Mouse (Mus musculus): ENCODE measurements around the gene Cux1. TPM values are rescaled to one million over a fixed set of nuclear protein-coding genes. Genes with fewer than 3 reads are reported as not detected.

The Cux1 gene
- total RNA-seq, 2 experiments from 2014 or later = 104 to 116 TPM

- peak; percentile 9 to 28 for DNase-seq (ENCODE audit: low spot score in 2 of 2)
These were observed 906 bp upstream of the Cux1 start for GRCm38 (mm10) chr5:136568026-136568765.

GRCm38 (mm10) chr5:136566812-136567175 lies 496 bp downstream of the Cux1 start:
- peak in 1 of 2 experiments; percentile 13 for DNase-seq (ENCODE audit: low spot score in 2 of 2)

GRCm38 (mm10) chr5:136566001-136566811 lies 1.1 kb downstream of the Cux1 start:
- DNase-seq (ENCODE audit: low spot score in 2 of 2) = peak; percentile 47 to 64

DNA sequence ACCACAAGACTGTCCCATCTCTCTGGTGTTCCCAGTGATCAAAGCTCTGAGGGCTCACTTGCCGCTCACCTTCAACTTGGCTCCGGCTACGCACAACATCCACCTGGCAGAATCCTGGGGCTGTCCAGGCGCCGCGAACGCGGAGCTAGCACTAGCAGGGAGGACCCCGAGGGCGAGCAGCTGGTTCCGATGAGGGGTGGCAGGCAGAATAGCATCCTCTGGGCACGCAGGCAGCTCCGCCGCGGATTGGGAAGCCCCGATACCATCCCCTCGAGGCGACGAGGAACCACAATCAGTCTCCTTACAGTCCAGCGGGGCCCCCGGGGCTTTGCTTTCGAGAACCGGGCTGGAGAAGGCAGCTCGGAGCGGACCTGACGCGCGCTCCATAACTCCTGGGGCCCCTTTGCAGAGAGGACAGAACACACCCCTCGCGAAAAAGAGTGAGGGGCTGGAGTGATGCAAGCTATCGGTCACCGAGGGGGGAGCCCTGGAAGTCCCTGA lies 1.9 kb downstream of the Cux1 start:
- peak; percentile 13 to 16 for DNase-seq (ENCODE audit: low spot score in 2 of 2)

- DNase-seq (ENCODE audit: low spot score in 2 of 2) = no peak
These were observed 2.5 kb downstream of the Cux1 start for GRCm38 (mm10) chr5:136564613-136565299.

DNA sequence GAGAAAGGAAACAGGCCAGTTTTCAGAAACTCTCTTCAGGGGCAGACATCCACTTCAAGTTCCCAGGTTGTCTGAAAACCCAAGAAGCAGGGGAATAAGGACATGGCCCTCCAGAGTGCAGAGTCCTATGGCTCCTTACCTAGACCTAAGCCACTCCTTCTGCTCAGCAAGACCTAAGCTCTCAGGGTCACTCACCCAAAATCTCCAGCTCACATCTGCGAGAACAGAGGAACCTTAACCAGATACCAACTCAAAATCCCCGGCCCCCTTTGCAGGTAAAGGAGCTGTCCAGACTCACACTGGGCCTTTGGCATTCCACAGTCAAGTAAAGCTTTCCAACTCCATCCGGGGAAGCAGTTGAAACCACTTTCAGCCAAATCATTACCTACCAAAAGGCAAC lies 3.3 kb downstream of the Cux1 start:
- no peak for DNase-seq (ENCODE audit: low spot score in 2 of 2)

DNA sequence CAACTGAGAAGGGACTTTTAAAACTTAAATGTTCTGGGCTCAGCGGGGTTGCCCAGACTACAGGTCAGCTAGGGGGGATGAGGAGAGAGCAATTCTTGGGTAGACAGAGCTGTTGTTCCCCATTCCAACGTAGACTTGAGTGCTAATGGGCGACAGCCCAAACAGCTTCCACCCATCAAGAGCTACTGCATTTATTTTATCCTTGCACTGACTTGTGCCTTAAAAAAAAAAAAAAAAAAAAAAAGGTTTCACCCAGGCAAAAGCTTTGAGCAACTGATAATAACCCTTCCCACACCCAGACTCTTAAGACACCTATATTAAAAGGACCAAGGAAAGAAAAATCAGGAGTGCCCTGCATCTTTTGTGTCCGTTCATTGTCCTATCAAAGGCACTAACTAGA lies 4.2 kb downstream of the Cux1 start:
- DNase-seq (ENCODE audit: low spot score in 2 of 2) = no peak

GRCm38 (mm10) chr5:136562212-136562611 lies 5.1 kb downstream of the Cux1 start:
- no peak for DNase-seq (ENCODE audit: low spot score in 2 of 2)

- DNase-seq (ENCODE audit: low spot score in 2 of 2) = no peak
These were observed 5.6 kb downstream of the Cux1 start for GRCm38 (mm10) chr5:136561641-136562040.

- DNase-seq (ENCODE audit: low spot score in 2 of 2) = no peak
These were observed 6.6 kb downstream of the Cux1 start for GRCm38 (mm10) chr5:136560656-136561055.

DNA sequence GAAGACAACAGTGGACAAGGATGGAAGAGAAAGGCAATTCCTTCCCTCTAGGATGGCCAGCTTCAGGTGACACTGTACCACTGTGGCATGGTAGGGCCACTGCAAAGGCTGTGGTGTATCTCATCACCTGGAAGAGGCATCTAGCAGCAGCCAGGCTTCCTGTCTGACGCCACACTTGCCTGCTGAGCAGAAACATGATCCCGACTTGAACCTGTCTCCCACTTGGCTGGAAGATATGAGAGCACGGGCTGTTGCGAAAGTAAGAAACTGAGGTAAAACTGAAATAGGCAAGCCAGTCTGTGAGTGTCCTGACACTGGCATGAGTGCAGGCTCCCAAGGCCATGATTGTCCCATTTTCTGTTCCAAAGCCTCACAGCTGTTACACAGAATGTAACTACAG lies 9.8 kb downstream of the Cux1 start:
- DNase-seq (ENCODE audit: low spot score in 2 of 2) = no peak

DNA sequence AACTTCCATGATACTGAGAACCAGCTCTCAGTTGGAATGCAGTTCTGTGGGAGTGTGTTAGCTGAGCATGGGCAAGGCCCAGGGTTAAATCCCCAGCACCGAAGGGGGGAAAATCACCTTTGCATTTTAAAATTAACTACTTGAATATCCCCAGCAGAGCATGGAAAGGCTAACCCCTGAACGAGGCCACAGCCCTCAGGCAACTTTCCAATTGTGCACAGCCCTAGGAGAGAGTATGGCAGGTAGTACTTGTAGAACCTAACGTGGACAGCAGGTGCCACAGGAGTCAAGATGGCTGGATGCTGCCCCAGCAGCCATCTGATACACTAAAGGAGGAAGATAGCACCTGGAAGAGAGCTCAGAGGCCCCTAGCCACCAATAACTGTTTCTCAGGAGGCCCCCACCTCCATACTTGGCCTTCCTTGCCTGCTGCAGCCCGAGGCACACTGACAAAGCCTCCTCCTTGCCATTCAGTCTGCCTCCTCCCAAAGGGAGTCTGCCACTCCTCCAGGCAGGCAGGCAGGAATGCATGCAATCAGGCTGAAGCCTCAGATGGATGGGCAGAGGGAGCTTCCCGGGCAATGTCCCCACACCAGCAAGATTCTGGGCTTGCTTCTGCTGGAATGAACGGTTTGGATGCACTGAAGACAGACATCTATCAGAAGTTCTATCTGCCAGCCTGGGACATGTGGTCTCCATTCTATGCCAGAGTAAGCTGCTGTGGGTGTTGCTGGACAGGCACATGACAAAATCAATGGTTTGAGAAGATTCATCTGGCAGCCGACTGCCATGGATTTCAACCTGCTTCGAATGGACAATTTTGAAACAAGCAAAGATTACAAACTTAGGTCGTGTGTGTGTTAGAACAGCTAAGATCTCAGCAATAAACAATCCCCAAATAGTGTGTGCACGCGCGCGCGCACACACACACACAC lies 10.7 kb downstream of the Cux1 start:
- no peak for DNase-seq (ENCODE audit: low spot score in 2 of 2)

DNA sequence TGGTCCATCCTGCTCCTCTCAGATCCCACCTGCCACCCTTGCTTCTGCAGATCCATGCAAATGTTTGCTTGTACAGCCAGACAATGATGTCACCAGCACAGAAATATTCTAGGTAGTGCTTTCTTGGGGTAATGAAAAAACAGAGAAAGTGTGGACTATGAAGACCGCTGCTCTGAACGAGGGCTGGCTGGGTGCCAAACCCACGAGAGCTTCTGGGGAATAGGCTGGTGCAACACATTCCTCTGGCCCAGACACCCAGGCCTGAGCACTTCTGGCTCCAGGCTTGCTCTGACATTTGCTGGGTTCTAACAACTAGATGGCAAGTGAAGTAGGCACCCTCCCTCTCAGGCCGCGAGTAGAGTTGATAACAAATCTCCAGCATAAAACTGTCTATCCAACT lies 11.6 kb downstream of the Cux1 start:
- DNase-seq (ENCODE audit: low spot score in 2 of 2) = peak; percentile 36 to 39

- DNase-seq (ENCODE audit: low spot score in 2 of 2) = no peak
These were observed 14.5 kb downstream of the Cux1 start for GRCm38 (mm10) chr5:136552832-136553231.

DNA sequence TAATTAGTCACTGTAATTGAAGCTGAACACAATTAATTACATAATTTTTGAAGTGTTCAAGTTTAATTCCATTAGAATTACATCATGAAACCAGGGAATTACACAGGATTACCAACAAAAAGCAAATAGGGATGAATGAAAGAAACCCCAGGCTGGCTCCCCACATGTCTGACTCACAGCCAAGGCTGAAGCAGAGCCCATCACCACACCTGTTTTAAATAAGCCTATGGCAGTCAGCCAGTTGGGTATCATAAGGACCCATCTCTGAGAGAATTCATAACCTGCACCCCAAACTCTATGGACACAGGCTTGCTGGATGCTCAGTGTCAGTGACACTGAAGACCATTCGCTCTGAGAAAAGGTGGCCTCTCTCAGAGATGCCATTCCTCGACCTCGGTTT lies 15.2 kb downstream of the Cux1 start:
- no peak for DNase-seq (ENCODE audit: low spot score in 2 of 2)

DNA sequence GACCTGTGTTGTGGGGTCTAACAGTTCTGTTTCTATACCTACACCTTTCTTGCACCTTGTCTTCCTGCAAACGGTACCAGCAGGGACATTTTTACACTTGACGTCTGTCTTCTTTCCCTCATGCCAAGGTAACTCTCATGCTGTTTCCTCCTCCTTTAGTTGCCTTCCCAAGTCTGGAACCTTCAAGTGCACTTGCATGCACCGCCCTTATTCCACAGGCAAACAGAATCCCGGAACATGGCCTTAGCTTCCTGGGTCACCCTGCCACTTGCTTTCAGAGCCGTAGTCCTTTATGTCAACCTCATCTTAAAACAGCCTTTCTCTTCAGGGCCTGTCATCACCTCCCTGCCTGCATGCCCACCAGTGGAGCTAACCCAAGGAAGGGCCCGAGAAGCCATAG lies 15.7 kb downstream of the Cux1 start:
- DNase-seq (ENCODE audit: low spot score in 2 of 2) = no peak

- no peak for DNase-seq (ENCODE audit: low spot score in 2 of 2)
These were observed 16.6 kb downstream of the Cux1 start for GRCm38 (mm10) chr5:136550726-136551125.

DNA sequence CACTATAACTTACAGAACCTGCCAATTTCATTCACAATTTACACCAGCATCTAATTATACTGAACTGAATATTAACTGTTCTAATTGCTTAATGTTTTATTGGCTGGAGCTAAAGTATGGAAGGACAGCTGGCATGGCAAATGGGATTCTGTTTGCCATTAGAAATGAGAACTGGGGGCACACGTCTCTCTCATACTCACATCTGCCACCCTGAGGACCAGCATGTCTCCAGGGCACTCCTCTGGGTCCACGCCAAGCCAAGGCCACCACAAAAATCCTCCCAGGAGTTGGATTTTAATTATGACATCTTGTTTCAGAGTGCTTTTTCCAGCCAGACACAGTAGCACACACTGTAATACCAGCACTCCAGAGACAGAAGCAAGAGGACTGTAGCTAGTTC lies 18.5 kb downstream of the Cux1 start:
- DNase-seq (ENCODE audit: low spot score in 2 of 2) = no peak

GRCm38 (mm10) chr5:136545061-136545460 lies 22.2 kb downstream of the Cux1 start:
- DNase-seq (ENCODE audit: low spot score in 2 of 2) = no peak

DNA sequence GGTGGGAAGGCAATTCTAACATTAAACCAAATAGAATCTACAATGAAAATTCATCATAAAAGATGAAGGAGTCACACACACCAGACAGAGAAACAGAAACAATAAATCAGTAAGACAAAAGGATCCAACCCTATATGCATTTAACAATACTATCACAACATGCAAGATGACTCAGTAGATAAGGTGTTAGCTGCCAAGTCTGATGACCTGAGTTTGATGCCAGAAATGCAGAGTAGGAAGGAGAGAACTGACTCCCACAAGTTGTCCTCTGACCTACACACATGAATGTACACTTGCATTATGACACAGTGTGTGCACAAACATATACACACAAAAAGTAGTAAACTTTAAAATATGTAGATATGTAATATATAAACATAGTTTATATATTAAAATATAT lies 24.1 kb downstream of the Cux1 start:
- no peak for DNase-seq (ENCODE audit: low spot score in 2 of 2)

DNA sequence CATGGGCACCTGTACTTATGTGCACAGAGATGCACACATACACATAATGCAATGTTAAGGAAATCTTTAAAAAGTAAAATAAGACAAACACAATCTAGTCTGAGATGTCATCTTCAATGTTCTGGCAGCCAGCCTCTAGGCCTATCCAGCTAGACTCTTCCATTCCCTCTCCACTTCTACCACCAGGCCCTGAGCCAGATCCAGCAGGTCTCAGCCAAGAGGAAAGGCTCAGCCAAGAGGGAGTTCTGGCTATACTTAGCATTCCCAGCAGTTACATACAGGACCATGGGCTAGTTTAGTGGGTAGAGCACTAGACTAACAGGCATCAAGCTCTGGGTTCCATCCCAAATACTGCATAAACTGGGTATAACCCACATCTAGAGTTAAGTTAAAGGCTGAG lies 26.3 kb downstream of the Cux1 start:
- peak; percentile 51 to 58 for DNase-seq (ENCODE audit: low spot score in 2 of 2)

All from left cerebral cortex, adult 18-20 months (tissue).